Mouse (Mus musculus) testis, adult 10 weeks (tissue): ENCODE measurements around the gene Mmp1b. TPM values are rescaled to one million over a fixed set of nuclear protein-coding genes. Genes with fewer than 3 reads are reported as not detected.

Source experiments
- polyA plus RNA-seq: library from polyadenylated mRNA; stranded (reverse); fragments of 350-450 nt; fragmentation: Illumina TruSeq; extraction: RNeasy Lipid Tissue Mini Kit (QIAGEN cat#74804); gene quantifications from one replicate; pipeline ENCODE4 v1.2.3, GENCODE M21; 2014; ENCODE audit warnings: low read depth, low replicate concordance

Mmp1b gene
- not detected for polyA plus RNA-seq

DNA sequence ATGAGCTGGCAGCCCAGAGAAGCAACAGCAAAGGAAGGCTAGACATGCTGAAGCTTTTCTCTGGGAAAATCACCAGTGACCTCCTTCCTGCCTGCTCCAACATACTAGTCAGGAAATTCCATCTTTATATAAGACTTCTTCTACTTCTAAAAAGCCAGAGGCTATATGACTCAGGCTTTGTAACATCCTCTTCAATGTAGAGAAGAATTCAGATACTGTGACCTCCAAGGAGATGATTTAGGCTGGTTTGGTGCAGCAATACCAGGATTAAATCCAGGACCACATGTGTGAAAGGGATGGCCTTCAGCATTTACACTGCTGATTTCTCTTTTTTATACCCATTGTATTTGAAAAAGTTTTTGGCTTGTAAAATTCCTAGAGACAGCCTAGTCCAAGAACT lies at the start of gene Mmp1b:
Mmp1b (minus strand) TSS at position 101 of the 400 bp plus-strand sequence.

DNA sequence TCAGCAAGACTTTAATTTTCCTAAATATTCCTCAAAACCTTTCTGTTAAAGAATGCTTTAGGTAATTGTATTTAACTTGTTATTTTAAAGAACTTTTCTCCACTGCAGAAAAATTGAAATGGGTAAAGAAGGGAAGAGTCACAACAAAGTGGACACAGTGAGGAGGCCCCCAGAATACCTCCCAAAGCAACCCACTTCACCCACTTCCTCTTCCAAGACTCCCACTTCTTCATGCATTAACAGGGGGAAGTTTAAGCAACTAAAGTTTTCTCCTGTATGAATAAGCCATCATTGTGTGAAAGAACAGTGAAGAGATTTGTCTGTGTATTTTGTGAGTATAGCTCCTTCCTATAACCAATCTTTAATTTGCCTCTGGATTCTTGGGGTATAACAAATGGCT lies 43.7 kb downstream of the Mmp1b start, which contains the start of gene Mmp12:
Mmp12 (plus strand) TSS at position 275 of the 400 bp plus-strand sequence.

Other genes starting within 250 kb of the Mmp1b start
- 61.5 TPM for gene Dync2h1, start 203.6 kb downstream of the Mmp1b start, polyA plus RNA-seq
- 173 TPM for gene Dcun1d5, start 203.5 kb downstream of the Mmp1b start, polyA plus RNA-seq
- gene Mmp13, start 115.5 kb downstream of the Mmp1b start, polyA plus RNA-seq: 0.07 TPM
- 0.24 TPM for gene Mmp12, start 43.7 kb downstream of the Mmp1b start, polyA plus RNA-seq
- gene Mmp3, start 57.8 kb upstream of the Mmp1b start, polyA plus RNA-seq: not detected
- gene Mmp10, start 114.3 kb upstream of the Mmp1b start, polyA plus RNA-seq: not detected
- not detected for gene Mmp8, start 170.4 kb upstream of the Mmp1b start, polyA plus RNA-seq
- not detected for gene Mmp27, start 183.3 kb upstream of the Mmp1b start, polyA plus RNA-seq
- gene Mmp20, start 240.2 kb upstream of the Mmp1b start, polyA plus RNA-seq: not detected